Mouse (Mus musculus): ENCODE results near the gene Olfr69.
"Not testable (repeated sequence)": the region's sequence is repeated elsewhere in the genome, so short reads cannot be mapped to it uniquely, and the experiment has no call there.

- not testable (repeated sequence) for TF ChIP-seq ZNF384, CHD2 (IDR thresholded peaks at IDR 0.05; ENCODE audit: low read depth, low read length)
Measured at GRCm38 (mm10) chr7:103716398-103716797, 55.0 kb downstream of the Olfr69 start.

Data from ES-E14 (cell line).